Mouse (Mus musculus) hindbrain, embryonic 16.5 days (tissue): Measurements from ENCODE around the gene Sprtn. TPM values are rescaled to one million over a fixed set of nuclear protein-coding genes. Genes with fewer than 3 reads are reported as not detected.
A peak's percentile ranks its signal among the peaks of the same experiment; 100 is the strongest.

Source experiments
- ATAC-seq: fragments of 200-750 bp; cut with Nextera tagmentation; 2 replicates; pipeline ENCODE4 v1.8.0; 2017; ENCODE audit warnings: moderate TSS enrichment, moderate library complexity
- H3K27ac ChIP-seq: fragments of 300-500 bp; sonication (generic); 2 replicates; pipeline ENCODE4 v1.5.1; 2014; ENCODE audit warnings: low read depth, mild to moderate bottlenecking, control low read depth, low read length, moderate library complexity
- H3K27me3 ChIP-seq: fragments of 300-500 bp; sonication (generic); replicated peaks from 2 replicates; pipeline ENCODE4 v1.6.1; 2014; ENCODE audit warnings: low read length; ENCODE audit not compliant: control insufficient read depth, insufficient read depth
- H3K36me3 ChIP-seq: fragments of 300-500 bp; sonication (generic); 2 replicates; pipeline ENCODE4 v1.6.1; 2014; ENCODE audit warnings: mild to moderate bottlenecking, low read length, moderate library complexity, mixed read lengths; ENCODE audit not compliant: control insufficient read depth, insufficient read depth
- H3K4me1 ChIP-seq: fragments of 300-500 bp; sonication (generic); 2 replicates; pipeline ENCODE4 v1.6.1; 2014; ENCODE audit warnings: low read depth, low read length; ENCODE audit not compliant: control insufficient read depth, insufficient read depth
- H3K4me2 ChIP-seq: fragments of 300-500 bp; sonication (generic); 2 replicates; pipeline ENCODE4 v1.6.1; 2014; ENCODE audit warnings: mild to moderate bottlenecking, low read length, control low read depth, moderate library complexity
- H3K4me3 ChIP-seq: fragments of 300-500 bp; sonication (generic); 2 replicates; pipeline ENCODE4 v1.5.1; 2014; ENCODE audit warnings: mild to moderate bottlenecking, low read length, control low read depth, moderate library complexity
- H3K9ac ChIP-seq: fragments of 300-500 bp; sonication (generic); 2 replicates; pipeline ENCODE4 v1.6.1; 2014; ENCODE audit warnings: low read depth, mild to moderate bottlenecking, control low read depth, low read length, moderate library complexity
- H3K9me3 ChIP-seq: fragments of 300-500 bp; sonication (generic); 2 replicates; pipeline ENCODE4 v1.6.1; 2014; ENCODE audit warnings: mild to moderate bottlenecking, low read length, moderate library complexity; ENCODE audit not compliant: control insufficient read depth
- WGBS: fragments of 180-500 bp; shearing (Covaris S2); extraction: QIAGEN DNeasy Blood & Tissue Kit; methylation state at CpG from one replicate; pipeline ENCODE4 v1.1.7; 2014; 5-methylcytosine and 5-hydroxymethylcytosine counted together
- polyA plus RNA-seq: library from polyadenylated mRNA; unstranded; fragments of >200 nt; fragmentation: Nextera tagmentation; extraction: Ambion mirVana; gene quantifications from 2 replicates; pipeline ENCODE4 v1.2.1, GENCODE M21; 2015

Gene Sprtn
- polyA plus RNA-seq, 1 experiment from 2014 or later = 5.9 TPM

GRCm38 (mm10) chr8:124930086-124930485 is 32.4 kb downstream of the Sprtn start:
- no peak for ATAC-seq
- H3K9me3 ChIP-seq = no peaks in the 10 kb centered on the region
- no peaks in the 10 kb centered on the region; the same call in 1 of the 2 replicates for H3K4me1 ChIP-seq
- no peaks in the 10 kb centered on the region for H3K36me3 ChIP-seq
- no peaks in the 10 kb centered on the region for H3K27me3 ChIP-seq
- H3K4me2 ChIP-seq = no peak overlapping the region
- no peak overlapping the region for H3K27ac ChIP-seq
- no peak overlapping the region for H3K4me3 ChIP-seq
- no peak overlapping the region for H3K9ac ChIP-seq
- 91% methylated on average over 13 of the region's 13 CpGs for WGBS

DNA sequence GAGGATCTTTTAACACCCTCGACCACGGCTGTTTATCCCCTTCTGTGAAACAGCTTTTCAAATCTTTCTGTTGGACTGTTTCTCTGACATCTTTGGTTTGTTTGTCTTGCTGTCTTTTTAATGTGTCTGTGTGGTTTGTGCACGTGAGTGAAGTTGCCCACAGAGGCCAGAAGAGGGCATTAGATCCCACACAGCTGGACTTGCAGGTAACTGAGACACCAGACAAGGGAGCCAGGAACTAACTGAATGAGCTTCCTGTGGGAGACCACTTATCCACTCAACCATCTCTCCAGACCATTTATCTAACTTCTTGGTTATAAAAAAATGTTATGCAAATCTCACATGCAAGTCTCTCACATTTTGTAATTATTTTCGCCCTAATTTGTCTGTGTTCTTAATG is 33.0 kb downstream of the Sprtn start:
- no peak overlapping the region for H3K4me3 ChIP-seq
- WGBS = 79% methylated on average over 4 of the region's 4 CpGs
- H3K9ac ChIP-seq = no peak overlapping the region
- ATAC-seq = no peak
- no peaks in the 10 kb centered on the region; the same call in 1 of the 2 replicates for H3K4me1 ChIP-seq
- H3K9me3 ChIP-seq = no peaks in the 10 kb centered on the region
- H3K4me2 ChIP-seq = no peak overlapping the region
- no peaks in the 10 kb centered on the region for H3K27me3 ChIP-seq
- no peaks in the 10 kb centered on the region for H3K36me3 ChIP-seq
- H3K27ac ChIP-seq = no peak overlapping the region

DNA sequence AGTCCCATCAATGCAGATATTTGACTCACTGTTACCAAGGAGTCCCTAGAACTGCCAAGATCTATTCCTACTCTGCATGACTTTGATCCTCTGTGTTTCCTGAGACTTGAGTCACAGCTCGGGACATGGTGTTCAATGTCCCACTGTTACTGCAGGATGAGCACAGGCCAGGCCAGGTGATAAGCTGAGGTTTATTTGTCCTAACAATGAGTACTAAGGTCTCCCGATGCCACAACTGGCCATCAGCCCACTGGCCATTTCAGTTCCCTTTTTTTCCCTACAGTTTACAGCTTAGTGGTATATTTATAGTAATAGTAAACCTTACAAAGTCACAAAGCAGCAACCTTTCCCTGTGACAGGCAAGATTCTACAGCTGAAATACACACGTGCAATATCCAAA is 34.7 kb downstream of the Sprtn start:
- Histone ChIP-seq H3K36me3 (no peaks in the 10 kb centered on the region), H3K27me3 (no peaks in the 10 kb centered on the region), H3K4me3 (no peak overlapping the region), H3K9me3 (no peaks in the 10 kb centered on the region), H3K4me1 (no peaks in the 10 kb centered on the region), H3K4me2 (no peak overlapping the region), H3K27ac (no peak overlapping the region), H3K9ac (no peak overlapping the region)
- no peak for ATAC-seq
- WGBS = 84% methylated on average over 3 of the region's 3 CpGs

GRCm38 (mm10) chr8:124935116-124935515 is 37.4 kb downstream of the Sprtn start:
- ATAC-seq = no peak
- H3K4me1 ChIP-seq = no peaks in the 10 kb centered on the region
- no peak overlapping the region for H3K27ac ChIP-seq
- H3K27me3 ChIP-seq = no peaks in the 10 kb centered on the region
- 82% methylated on average over 5 of the region's 5 CpGs for WGBS
- no peak overlapping the region for H3K9ac ChIP-seq
- H3K36me3 ChIP-seq = peaks cover 4% of the 10 kb centered on the region; the same call in 1 of the 2 replicates
- H3K4me2 ChIP-seq = no peak overlapping the region
- H3K9me3 ChIP-seq = no peaks in the 10 kb centered on the region
- H3K4me3 ChIP-seq = no peak overlapping the region

DNA sequence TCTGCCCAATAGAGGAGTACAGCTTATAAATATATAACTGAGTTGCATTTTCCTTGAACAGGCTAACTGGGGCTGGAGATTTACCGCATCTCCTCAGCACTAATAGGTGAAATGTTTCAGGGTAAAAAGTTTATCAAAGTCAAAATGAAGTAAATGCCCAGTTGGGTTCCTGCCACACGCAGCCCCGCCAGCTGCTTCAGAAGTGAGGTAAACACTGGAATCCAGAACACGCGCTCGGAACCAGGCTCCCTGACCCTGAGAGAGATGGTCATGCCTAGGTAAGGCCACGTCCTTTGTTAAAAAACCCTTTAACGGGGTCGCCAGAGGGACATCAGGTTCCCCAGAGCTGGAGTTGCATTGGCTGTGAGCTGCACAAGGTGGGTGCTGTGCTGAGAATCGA is 39.0 kb downstream of the Sprtn start:
- ATAC-seq = no peak

DNA sequence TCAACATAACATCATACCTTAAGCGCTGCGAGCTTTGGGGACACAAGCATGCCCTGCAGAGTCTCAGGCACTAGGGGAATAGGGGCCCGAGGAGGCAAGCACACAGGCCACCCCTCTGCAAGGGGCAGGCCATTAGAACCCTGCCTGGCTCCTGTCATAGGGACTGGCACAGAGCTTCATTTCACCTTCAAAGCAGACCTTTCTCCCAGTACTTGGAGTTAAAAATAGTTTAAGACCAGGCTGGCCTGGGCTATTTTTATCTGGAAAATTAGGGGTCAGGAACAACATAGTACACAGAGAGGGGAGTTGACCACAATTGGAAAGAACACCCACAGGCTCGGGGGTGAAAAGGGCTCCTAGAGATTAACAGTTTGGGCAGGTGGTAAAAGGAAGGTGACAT is 39.6 kb downstream of the Sprtn start:
- ATAC-seq = no peak
- Histone ChIP-seq H3K9ac (no peak overlapping the region), H3K27me3 (no peaks in the 10 kb centered on the region), H3K36me3 (peaks cover 7% of the 10 kb centered on the region; the same call in 1 of the 2 replicates), H3K4me2 (no peak overlapping the region), H3K27ac (no peak overlapping the region), H3K4me1 (no peaks in the 10 kb centered on the region), H3K4me3 (no peak overlapping the region), H3K9me3 (no peaks in the 10 kb centered on the region)
- WGBS = 100% methylated on average over 4 of the region's 4 CpGs

More for the DNA sequence above, 39.0 kb downstream of the Sprtn start:
- Histone ChIP-seq H3K4me1 (no peaks in the 10 kb centered on the region), H3K4me3 (no peak overlapping the region), H3K4me2 (no peak overlapping the region), H3K9me3 (no peaks in the 10 kb centered on the region), H3K27ac (no peak overlapping the region), H3K9ac (no peak overlapping the region), H3K27me3 (no peaks in the 10 kb centered on the region), H3K36me3 (peaks cover 6% of the 10 kb centered on the region; the same call in 1 of the 2 replicates)
- WGBS = 98% methylated on average over 10 of the region's 10 CpGs

DNA sequence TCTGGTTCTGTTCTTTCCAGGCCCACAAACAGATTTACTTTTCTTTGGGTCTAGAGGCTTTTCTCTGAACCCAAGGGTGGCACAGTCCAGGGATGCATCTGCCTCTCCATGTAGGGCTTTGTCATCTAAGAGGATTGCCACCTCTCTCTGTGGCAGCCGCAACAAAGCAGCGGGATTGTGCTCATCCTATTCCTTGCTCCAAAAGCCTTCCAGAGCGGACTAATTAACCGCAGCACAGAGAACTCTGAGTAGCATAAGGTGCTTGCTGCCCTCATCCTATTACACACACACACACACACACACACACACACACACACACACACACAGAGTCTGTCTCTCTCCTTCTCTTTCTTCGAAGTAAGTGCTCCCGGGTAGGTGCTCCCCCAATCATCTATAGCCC is 46.1 kb downstream of the Sprtn start:
- Histone ChIP-seq H3K9me3 (no peaks in the 10 kb centered on the region), H3K27me3 (no peaks in the 10 kb centered on the region), H3K9ac (no peak overlapping the region), H3K36me3 (peaks cover 4% of the 10 kb centered on the region; the same call in 1 of the 2 replicates), H3K4me1 (peaks cover 29% of the 10 kb centered on the region), H3K27ac (no peak overlapping the region), H3K4me3 (no peak overlapping the region), H3K4me2 (no peak overlapping the region)
- ATAC-seq = no peak
- WGBS = 87% methylated on average over 6 of the region's 6 CpGs

GRCm38 (mm10) chr8:124944406-124944805 is 46.7 kb downstream of the Sprtn start:
- Histone ChIP-seq H3K27me3 (no peaks in the 10 kb centered on the region), H3K36me3 (0 out of 2 replicates have a peak, but pooled peaks cover 2% of the 10 kb centered on the region), H3K9ac (no peak overlapping the region), H3K4me2 (no peak overlapping the region), H3K4me3 (no peak overlapping the region), H3K4me1 (peaks cover 29% of the 10 kb centered on the region), H3K27ac (no peak overlapping the region), H3K9me3 (no peaks in the 10 kb centered on the region)
- no peak for ATAC-seq
- WGBS = 60% methylated on average over 7 of the region's 7 CpGs

DNA sequence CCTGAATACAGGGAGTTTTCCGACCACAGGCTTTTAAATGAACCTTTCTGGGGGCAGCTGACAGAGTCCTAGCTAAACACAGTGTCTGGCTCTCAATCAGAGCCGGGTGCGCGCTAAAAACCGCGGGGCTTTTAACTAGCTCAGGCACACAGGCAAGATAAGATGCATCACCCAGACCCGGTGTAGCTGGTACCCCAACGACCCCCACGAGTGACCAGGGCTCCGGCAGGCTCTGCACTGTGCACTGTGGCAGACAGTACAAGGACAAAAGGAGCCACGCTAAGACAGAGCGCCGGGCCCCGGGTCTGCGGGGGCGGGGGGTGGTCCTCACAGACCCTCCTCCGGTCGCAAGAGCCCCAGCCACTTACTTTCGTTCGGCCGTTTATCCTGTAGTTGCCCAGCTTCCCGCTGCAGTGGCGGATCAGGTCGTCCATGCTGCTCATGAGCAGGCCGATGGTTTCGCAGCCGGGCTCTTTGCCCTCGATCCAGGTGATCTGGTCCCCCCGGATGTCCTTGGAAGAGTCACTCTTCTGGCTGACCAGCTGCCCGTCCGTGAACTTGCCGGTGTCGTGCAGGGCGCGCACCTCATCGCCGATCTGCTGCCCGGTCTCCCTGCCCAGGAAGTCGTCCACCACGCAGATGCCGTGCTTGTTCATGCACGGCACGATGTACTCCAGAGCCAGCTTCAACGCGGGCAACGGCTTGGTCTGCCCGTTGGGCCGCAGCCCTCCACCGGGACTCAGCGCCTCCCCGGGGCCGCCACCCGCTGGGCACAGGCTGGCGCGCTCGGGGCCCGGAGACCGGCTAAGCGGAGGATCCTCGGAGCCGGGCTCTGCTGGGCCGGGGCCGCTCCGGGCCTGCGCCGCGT is 50.4 kb downstream of the Sprtn start:
- Histone ChIP-seq H3K4me2 (peak overlapping the region; percentile 91), H3K9me3 (no peaks in the 10 kb centered on the region), H3K4me3 (peak overlapping the region; percentile 92), H3K4me1 (peaks cover 38% of the 10 kb centered on the region), H3K27ac (peak overlapping the region; percentile 98), H3K9ac (peak overlapping the region; percentile 98), H3K36me3 (no peaks in the 10 kb centered on the region), H3K27me3 (no peaks in the 10 kb centered on the region)
- under 1% methylated on average over 63 of the region's 67 CpGs for WGBS
- ATAC-seq = peak; percentile 28
